Mouse (Mus musculus) olfactory bulb, adult 2 months (tissue): ENCODE results near the gene Zmiz2. TPM values are rescaled to one million over a fixed set of nuclear protein-coding genes. Genes with fewer than 3 reads are reported as not detected.
A peak's percentile ranks its signal among the peaks of the same experiment; 100 is the strongest.
"Not testable (repeated sequence)": the region's sequence is repeated elsewhere in the genome, so short reads cannot be mapped to it uniquely, and the experiment has no call there.

Source experiments
- H3K27ac ChIP-seq: fragments of 200-500 bp; 2 replicates; pipeline ENCODE4 v1.5.1; 2012; ENCODE audit warnings: low read depth, low read length; ENCODE audit not compliant: insufficient read depth
- H3K4me1 ChIP-seq: fragments of 200-500 bp; 2 replicates; pipeline ENCODE4 v1.6.1; 2012; ENCODE audit warnings: low read length; ENCODE audit not compliant: control insufficient read depth, insufficient read depth
- H3K4me3 ChIP-seq: fragments of 200-500 bp; 2 replicates; pipeline ENCODE4 v1.5.1; 2012; ENCODE audit warnings: mild to moderate bottlenecking, low read depth, low read length, moderate library complexity; ENCODE audit not compliant: insufficient read depth
- CTCF ChIP-seq: fragments of 200-500 bp; IDR thresholded peaks from 2 replicates; pipeline ENCODE4 v1.5.1; 2012; ENCODE audit warnings: low read depth, mild to moderate bottlenecking, low read length, moderate library complexity; ENCODE audit not compliant: insufficient read depth
- POLR2A ChIP-seq: fragments of 200-500 bp; IDR thresholded peaks from 2 replicates; pipeline ENCODE4 v1.6.1; 2012; ENCODE audit warnings: mild to moderate bottlenecking, low read depth, low read length, moderate library complexity; ENCODE audit not compliant: insufficient read depth
- WGBS: fragments of 180-500 bp; shearing (Covaris S2); methylation state at CpG from one replicate; pipeline ENCODE4 v1.1.7; 2018; 5-methylcytosine and 5-hydroxymethylcytosine counted together
- polyA plus RNA-seq: library from polyadenylated mRNA; stranded (reverse); fragments of >200 nt; gene quantifications from 2 replicates; pipeline ENCODE4 v1.2.4, GENCODE M21; 2012; ENCODE audit warnings: low replicate concordance; ENCODE audit not compliant: missing spikeins, insufficient read depth, insufficient read length

Gene Zmiz2
- polyA plus RNA-seq, 1 experiment, result not detected

- 31% methylated on average over 14 of the region's 14 CpGs for WGBS
- TF ChIP-seq POLR2A (no peak), CTCF (no peak)
These were observed 17.6 kb downstream of the Zmiz2 start for GRCm38 (mm10) chr11:6406251-6407161.

DNA sequence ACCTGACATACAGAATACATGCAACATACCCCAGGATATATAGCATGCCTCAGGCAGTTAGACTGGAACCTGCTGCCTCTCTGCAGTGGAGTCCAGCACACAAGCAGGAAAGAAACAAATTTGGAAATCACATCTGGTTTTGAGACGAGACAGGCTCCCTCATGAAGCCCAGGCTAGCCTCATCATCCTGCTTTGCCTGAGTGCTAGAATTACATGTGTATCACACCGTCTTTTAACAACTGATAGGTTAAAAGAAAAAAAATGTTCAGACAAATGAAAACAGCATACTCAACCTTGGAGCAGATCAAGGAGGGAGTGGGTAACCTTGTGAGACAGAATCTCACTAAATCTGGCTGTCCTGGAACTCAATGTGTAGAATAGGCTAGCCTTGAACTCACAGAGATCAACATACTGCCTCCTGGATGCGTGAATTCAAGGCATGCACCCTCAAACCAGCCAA lies 18.3 kb downstream of the Zmiz2 start:
- Histone ChIP-seq H3K4me1 (peaks cover 63% of the 10 kb centered on the region), H3K4me3 (no peak overlapping the region), H3K27ac (0 out of 2 replicates have a peak overlapping the region, but pooled peaks have one; percentile 82)
- WGBS, result 86% methylated on average over 3 of the region's 3 CpGs
- no peak for TF ChIP-seq CTCF
- no peak for TF ChIP-seq POLR2A

More at GRCm38 (mm10) chr11:6406251-6407161, 17.6 kb downstream of the Zmiz2 start:
- H3K4me3 ChIP-seq, result no peak overlapping the region
- H3K4me1 ChIP-seq, result peaks cover 61% of the 10 kb centered on the region
- H3K27ac ChIP-seq, result peak overlapping the region; percentile 82

GRCm38 (mm10) chr11:6410050-6410602 lies 21.3 kb downstream of the Zmiz2 start:
- H3K4me3 ChIP-seq, result no peak overlapping the region
- peaks cover 43% of the 10 kb centered on the region for H3K4me1 ChIP-seq
- 12% methylated on average over 5 of the region's 5 CpGs for WGBS
- peak overlapping the region; percentile 95 for H3K27ac ChIP-seq
- no peak for TF ChIP-seq CTCF
- TF ChIP-seq POLR2A, result no peak

- Histone ChIP-seq H3K27ac (peak overlapping the region; percentile 95; the same call in 1 of the 2 replicates), H3K4me1 (peaks cover 40% of the 10 kb centered on the region)
- H3K4me3 ChIP-seq, result not testable (repeated sequence)
- WGBS, result 88% methylated on average over 5 of the region's 5 CpGs
These were observed 21.9 kb downstream of the Zmiz2 start for GRCm38 (mm10) chr11:6410755-6411154.

DNA sequence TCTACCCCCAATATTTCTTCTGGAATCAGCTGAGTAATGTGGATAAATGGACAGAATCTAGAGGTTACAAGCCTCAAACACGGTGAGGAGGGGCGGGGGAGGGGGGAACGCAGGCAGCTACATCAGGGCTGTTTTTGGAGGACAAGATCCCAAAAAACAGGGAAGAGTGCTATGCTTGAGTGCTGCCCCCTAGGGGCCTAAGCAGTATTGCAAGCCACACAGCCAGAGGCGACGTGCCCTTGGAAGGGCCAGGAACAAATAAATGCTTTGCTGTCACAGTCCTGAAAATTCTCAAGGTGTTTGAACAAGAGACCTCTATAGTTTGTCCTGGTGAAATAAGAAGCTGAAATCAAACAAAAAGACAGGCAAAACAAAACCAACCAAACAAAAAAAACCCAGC lies 22.8 kb downstream of the Zmiz2 start:
- WGBS, result 3% methylated on average over 5 of the region's 5 CpGs
- H3K4me1 ChIP-seq, result peaks cover 31% of the 10 kb centered on the region
- no peak for TF ChIP-seq POLR2A
- peak; percentile 68; the same call in 1 of the 2 replicates for TF ChIP-seq CTCF
- H3K27ac ChIP-seq, result peak overlapping the region; percentile 46; the same call in 1 of the 2 replicates
- no peak overlapping the region for H3K4me3 ChIP-seq

GRCm38 (mm10) chr11:6413264-6413663 lies 24.4 kb downstream of the Zmiz2 start:
- H3K4me1 ChIP-seq, result peaks cover 26% of the 10 kb centered on the region

GRCm38 (mm10) chr11:6414751-6415550 lies 26.1 kb downstream of the Zmiz2 start, which contains the start of gene Ppia:
Gene Ppia, plus strand, starts transcription at chr11:6415443.
- TF ChIP-seq CTCF, result no peak
- TF ChIP-seq POLR2A, result no peak
- H3K27ac ChIP-seq, result peak within 1 kb of the TSS; percentile 99
- 16% methylated on average over 21 of the region's 21 CpGs for WGBS
- peak within 1 kb of the TSS; percentile 87 for H3K4me3 ChIP-seq
- H3K4me1 ChIP-seq, result peaks cover 19% of the 10 kb centered on the region

More at GRCm38 (mm10) chr11:6413264-6413663, 24.4 kb downstream of the Zmiz2 start:
- WGBS, result 95% methylated on average over 11 of the region's 12 CpGs
- no peak overlapping the region for H3K27ac ChIP-seq
- TF ChIP-seq POLR2A (no peak), CTCF (no peak)
- H3K4me3 ChIP-seq, result no peak overlapping the region

DNA sequence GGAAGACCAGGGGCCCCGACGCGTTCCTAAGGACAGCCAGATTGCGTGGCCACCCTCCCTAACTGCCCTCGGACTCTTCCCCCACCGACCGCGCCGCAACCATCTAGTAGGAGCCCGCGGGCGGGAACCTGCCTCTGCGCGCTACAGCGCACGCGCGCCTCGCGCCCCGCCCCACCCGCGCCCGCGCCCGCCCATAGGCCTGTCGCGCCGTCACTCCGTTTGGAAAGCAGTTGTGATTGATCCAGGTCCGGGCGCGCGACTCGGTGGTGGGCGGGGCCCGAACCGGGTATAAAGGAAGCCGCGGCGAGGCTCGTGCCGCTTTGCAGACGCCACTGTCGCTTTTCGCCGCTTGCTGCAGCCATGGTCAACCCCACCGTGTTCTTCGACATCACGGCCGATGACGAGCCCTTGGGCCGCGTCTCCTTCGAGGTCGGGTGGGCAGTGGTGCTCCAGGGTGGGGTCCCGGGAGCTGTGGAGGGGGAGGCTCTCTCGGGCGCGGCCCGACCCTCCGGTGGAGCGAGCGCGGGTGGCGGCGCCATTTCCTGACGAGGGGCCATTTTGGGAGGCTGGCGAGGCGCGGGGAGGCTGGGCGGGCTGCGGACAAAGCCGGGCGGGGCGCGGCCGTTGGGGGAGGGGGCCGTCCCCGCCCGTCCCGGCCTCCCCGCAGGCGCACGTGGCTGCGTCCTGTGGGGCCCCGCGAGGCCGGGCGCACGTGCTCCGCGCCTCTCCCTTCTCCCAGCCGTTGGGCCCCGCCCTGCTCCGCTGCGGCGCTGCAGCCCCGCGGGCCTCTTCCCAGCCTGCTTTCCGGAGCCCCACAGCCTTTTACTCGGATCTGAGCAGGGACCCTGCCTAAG lies 26.9 kb downstream of the Zmiz2 start:
- WGBS, result under 1% methylated on average over 100 of the region's 102 CpGs
- peaks cover 15% of the 10 kb centered on the region for H3K4me1 ChIP-seq

More for the DNA sequence above, 26.9 kb downstream of the Zmiz2 start:
- H3K4me3 ChIP-seq, result peak overlapping the region; percentile 87
- peak overlapping the region; percentile 99 for H3K27ac ChIP-seq
- TF ChIP-seq POLR2A (peak; percentile 98), CTCF (no peak)
